Mouse (Mus musculus): ENCODE results near the gene Car7. TPM values are rescaled to one million over a fixed set of nuclear protein-coding genes. Genes with fewer than 3 reads are reported as not detected.
"Not testable (repeated sequence)": the region's sequence is repeated elsewhere in the genome, so short reads cannot be mapped to it uniquely, and the experiment has no call there.

Car7 gene
- polyA plus RNA-seq, 1 experiment from 2014 or later = 2.7 TPM

DNA sequence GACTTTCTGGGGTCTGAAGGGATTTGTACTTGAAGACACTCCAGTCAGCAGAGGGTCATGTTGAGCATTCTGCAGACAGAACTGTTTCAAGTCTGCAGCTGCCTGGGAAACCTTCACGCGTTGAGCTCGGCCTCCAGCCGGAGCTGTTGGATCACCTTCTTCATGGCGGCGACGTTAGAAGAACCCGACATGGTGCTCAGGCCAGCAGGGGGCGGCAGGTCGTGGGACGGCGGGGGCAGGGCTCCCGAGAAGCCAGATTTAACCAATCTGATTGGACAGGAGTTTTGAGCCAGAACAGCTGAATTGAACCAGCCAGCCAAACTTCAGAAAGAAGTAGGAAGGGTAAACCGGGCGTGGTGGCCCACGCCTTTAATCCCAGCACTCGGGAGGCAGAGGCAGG lies 43.1 kb downstream of the Car7 start:
- 85% methylated on average over 17 of the region's 17 CpGs for WGBS

DNA sequence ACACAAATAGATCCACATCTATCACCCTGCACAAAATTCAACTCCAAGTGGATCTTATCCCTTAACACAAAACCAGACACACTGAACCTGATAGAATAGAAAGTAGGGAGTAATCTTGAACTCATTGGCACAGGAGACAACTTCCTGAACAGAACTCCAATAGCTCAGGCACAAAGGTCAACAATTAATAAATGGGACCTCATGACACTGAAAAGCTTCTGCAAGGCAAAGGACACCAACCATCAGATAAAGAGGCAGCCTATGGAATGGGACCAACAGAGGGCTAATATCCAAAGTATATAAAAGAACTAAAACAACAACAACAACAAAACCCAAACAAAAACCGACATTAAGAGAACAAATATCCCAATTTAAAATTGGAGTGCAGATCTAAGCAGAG lies 50.0 kb downstream of the Car7 start:
- Histone ChIP-seq H3K4me2 (ENCODE audit: low read length) (no peak overlapping the region), H3K27ac (replicated peaks; ENCODE audit: low read depth, low read length) (no peak overlapping the region), H3K9ac (replicated peaks; ENCODE audit: low read length) (no peak overlapping the region), H3K4me3 (replicated peaks; ENCODE audit: low read depth, low read length) (no peak overlapping the region), H3K4me1 (ENCODE audit: control insufficient read depth, insufficient read depth, low read length) (no peaks in the 10 kb centered on the region), H3K36me3 (ENCODE audit: control insufficient read depth, insufficient read depth, low read length) (no peaks in the 10 kb centered on the region), H3K9me3 (ENCODE audit: control insufficient read depth, low read length) (peaks cover 7% of the 10 kb centered on the region; the same call in 1 of the 2 replicates), H3K27me3 (ENCODE audit: control insufficient read depth, insufficient read depth, low read length) (no peaks in the 10 kb centered on the region)
- ATAC-seq (ENCODE audit: low FRiP score, low TSS enrichment) (no peak), DNase-seq (no peak)
- WGBS = 54% methylated on average over 1 of the region's 1 CpGs

More for the DNA sequence above, 43.1 kb downstream of the Car7 start:
- not testable (repeated sequence) for DNase-seq; H3K27me3 ChIP-seq (ENCODE audit: control insufficient read depth, insufficient read depth, low read length); H3K9me3 ChIP-seq (ENCODE audit: control insufficient read depth, low read length); H3K4me3 ChIP-seq (replicated peaks; ENCODE audit: low read depth, low read length); H3K27ac ChIP-seq (replicated peaks; ENCODE audit: low read depth, low read length); H3K9ac ChIP-seq (replicated peaks; ENCODE audit: low read length); H3K4me2 ChIP-seq (ENCODE audit: low read length); H3K4me1 ChIP-seq (ENCODE audit: control insufficient read depth, insufficient read depth, low read length); H3K36me3 ChIP-seq (ENCODE audit: control insufficient read depth, insufficient read depth, low read length); ATAC-seq (ENCODE audit: low FRiP score, low TSS enrichment)

DNA sequence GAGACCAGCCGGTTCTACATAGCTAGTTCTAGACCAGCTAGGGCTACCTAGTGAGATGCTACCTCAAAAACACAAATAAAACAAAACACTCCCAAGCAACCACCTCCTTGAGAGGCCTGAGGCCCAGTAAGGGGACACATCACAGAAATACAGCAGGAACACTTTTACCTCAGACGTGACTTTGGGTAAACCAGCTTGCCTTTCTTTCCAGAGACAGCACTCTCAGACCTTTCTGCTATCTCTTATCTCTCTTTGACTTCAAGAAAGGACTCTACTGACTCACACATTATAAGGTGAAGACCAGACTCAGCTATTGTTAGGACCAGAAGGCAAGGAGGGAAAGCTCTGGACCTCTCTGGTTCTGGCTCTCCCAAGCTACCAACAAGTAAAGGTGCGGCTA lies 55.8 kb downstream of the Car7 start:
- Histone ChIP-seq H3K4me2 (ENCODE audit: low read length) (no peak overlapping the region), H3K27me3 (ENCODE audit: control insufficient read depth, insufficient read depth, low read length) (no peaks in the 10 kb centered on the region), H3K9me3 (ENCODE audit: control insufficient read depth, low read length) (no peaks in the 10 kb centered on the region), H3K9ac (replicated peaks; ENCODE audit: low read length) (no peak overlapping the region), H3K4me3 (replicated peaks; ENCODE audit: low read depth, low read length) (no peak overlapping the region), H3K27ac (replicated peaks; ENCODE audit: low read depth, low read length) (no peak overlapping the region), H3K36me3 (ENCODE audit: control insufficient read depth, insufficient read depth, low read length) (peaks cover 19% of the 10 kb centered on the region), H3K4me1 (ENCODE audit: control insufficient read depth, insufficient read depth, low read length) (0 out of 2 replicates have a peak, but pooled peaks cover 3% of the 10 kb centered on the region)
- DNase-seq = no peak
- WGBS = 89% methylated on average over 3 of the region's 3 CpGs
- ATAC-seq (ENCODE audit: low FRiP score, low TSS enrichment) = no peak

DNA sequence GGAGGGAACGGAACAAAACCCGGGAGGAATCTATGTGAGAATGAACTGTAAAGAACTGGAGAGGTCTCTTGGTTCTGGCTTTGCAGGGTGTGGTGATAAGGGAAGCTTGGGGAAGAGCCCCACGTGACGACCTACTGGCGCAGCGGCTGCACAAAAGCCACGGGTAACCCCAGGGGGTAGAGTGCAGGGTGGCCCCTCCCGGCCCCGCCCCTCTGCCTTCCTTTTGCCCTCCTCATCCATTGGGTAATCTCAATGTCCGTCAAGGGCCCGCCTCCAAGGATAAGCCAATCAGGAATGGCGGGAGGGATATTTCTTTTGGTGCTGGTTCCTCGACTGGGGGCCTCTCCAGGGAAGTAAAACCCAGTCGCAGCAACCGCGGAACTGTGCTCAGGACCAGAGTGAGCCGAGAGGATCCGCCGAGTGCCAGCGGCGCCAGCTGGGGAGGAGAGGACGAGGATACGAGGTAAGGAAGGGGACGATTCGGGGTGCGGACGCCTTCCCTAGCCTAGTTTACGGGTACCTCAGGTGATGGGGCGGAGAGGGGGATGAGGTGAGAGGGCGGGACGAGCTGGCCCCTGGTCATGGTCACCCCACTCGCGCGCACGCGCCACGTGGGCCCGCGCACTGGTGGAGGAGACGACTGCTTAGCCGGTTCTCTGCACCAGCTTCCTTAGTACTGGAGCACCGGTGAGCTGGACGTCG lies 56.8 kb downstream of the Car7 start, which contains the start of gene Pdp2:
Gene Pdp2, plus strand, starts transcription at position 319 of the 702 bp plus-strand sequence.
- under 1% methylated on average over 44 of the region's 44 CpGs for WGBS
- Histone ChIP-seq H3K27ac (replicated peaks; ENCODE audit: low read depth, low read length) (peak within 1 kb of the TSS; percentile 86), H3K27me3 (ENCODE audit: control insufficient read depth, insufficient read depth, low read length) (no peaks in the 10 kb centered on the region), H3K4me1 (ENCODE audit: control insufficient read depth, insufficient read depth, low read length) (0 out of 2 replicates have a peak, but pooled peaks cover 3% of the 10 kb centered on the region), H3K4me2 (ENCODE audit: low read length) (peak within 1 kb of the TSS; percentile 64), H3K9me3 (ENCODE audit: control insufficient read depth, low read length) (no peaks in the 10 kb centered on the region), H3K36me3 (ENCODE audit: control insufficient read depth, insufficient read depth, low read length) (peaks cover 27% of the 10 kb centered on the region), H3K4me3 (replicated peaks; ENCODE audit: low read depth, low read length) (peak within 1 kb of the TSS; percentile 71), H3K9ac (replicated peaks; ENCODE audit: low read length) (peak within 1 kb of the TSS; percentile 68)
- peak; percentile 97 for ATAC-seq (ENCODE audit: low FRiP score, low TSS enrichment)
- peak; percentile 95 for DNase-seq

DNA sequence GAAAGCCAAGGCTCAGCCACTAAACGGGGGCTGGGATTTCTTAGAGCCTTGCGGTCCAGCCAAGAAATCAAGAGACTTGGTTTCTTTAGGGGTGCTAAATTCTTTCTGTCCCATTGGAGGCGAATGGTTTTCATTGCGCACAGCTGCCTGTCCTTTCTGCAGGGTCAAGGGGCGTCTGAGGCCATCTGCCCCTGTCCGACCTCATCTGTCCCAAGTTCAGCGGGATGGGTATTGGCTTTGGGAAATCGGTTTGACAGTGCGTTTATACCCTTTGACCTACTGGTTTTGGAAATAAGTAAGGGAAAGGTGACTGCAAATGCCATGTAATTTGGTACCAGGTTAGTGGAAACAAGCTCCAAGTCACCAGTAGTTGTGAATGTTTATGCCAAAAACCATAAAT lies 57.4 kb downstream of the Car7 start:
- no peaks in the 10 kb centered on the region for H3K9me3 ChIP-seq (ENCODE audit: control insufficient read depth, low read length)
- DNase-seq = no peak
- H3K4me3 ChIP-seq (replicated peaks; ENCODE audit: low read depth, low read length) = peak overlapping the region; percentile 71
- peak overlapping the region; percentile 64 for H3K4me2 ChIP-seq (ENCODE audit: low read length)
- H3K27ac ChIP-seq (replicated peaks; ENCODE audit: low read depth, low read length) = peak overlapping the region; percentile 86
- 0 out of 2 replicates have a peak, but pooled peaks cover 3% of the 10 kb centered on the region for H3K4me1 ChIP-seq (ENCODE audit: control insufficient read depth, insufficient read depth, low read length)
- peak overlapping the region; percentile 68 for H3K9ac ChIP-seq (replicated peaks; ENCODE audit: low read length)
- WGBS = 2% methylated on average over 9 of the region's 9 CpGs
- ATAC-seq (ENCODE audit: low FRiP score, low TSS enrichment) = no peak
- H3K36me3 ChIP-seq (ENCODE audit: control insufficient read depth, insufficient read depth, low read length) = peaks cover 31% of the 10 kb centered on the region
- H3K27me3 ChIP-seq (ENCODE audit: control insufficient read depth, insufficient read depth, low read length) = no peaks in the 10 kb centered on the region

DNA sequence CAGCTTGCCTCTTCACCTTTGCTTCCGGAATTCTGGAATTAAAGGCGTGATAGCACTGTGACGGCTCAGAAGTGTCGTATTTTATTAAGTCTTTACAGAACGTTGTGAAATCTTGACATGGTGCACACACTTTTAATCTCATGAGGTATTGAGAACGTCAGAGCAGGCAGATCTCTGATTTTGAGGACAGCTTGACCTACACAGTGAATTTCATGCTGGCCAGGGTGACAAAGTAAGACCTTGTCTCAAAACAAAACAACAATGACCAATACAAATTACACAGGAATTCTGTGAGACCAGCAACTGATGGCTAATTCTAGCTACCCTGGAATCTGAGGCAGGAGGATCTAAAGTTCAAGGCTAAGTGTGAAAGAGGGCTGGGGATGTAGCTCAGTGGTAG lies 58.1 kb downstream of the Car7 start:
- Histone ChIP-seq H3K27ac (replicated peaks; ENCODE audit: low read depth, low read length) (no peak overlapping the region), H3K9me3 (ENCODE audit: control insufficient read depth, low read length) (no peaks in the 10 kb centered on the region), H3K4me2 (ENCODE audit: low read length) (peak overlapping the region; percentile 64; the same call in 1 of the 2 replicates), H3K4me1 (ENCODE audit: control insufficient read depth, insufficient read depth, low read length) (0 out of 2 replicates have a peak, but pooled peaks cover 3% of the 10 kb centered on the region), H3K27me3 (ENCODE audit: control insufficient read depth, insufficient read depth, low read length) (no peaks in the 10 kb centered on the region), H3K9ac (replicated peaks; ENCODE audit: low read length) (no peak overlapping the region), H3K4me3 (replicated peaks; ENCODE audit: low read depth, low read length) (no peak overlapping the region; the same call in 1 of the 2 replicates), H3K36me3 (ENCODE audit: control insufficient read depth, insufficient read depth, low read length) (peaks cover 31% of the 10 kb centered on the region)
- no peak for DNase-seq
- 53% methylated on average over 6 of the region's 6 CpGs for WGBS
- ATAC-seq (ENCODE audit: low FRiP score, low TSS enrichment) = no peak

DNA sequence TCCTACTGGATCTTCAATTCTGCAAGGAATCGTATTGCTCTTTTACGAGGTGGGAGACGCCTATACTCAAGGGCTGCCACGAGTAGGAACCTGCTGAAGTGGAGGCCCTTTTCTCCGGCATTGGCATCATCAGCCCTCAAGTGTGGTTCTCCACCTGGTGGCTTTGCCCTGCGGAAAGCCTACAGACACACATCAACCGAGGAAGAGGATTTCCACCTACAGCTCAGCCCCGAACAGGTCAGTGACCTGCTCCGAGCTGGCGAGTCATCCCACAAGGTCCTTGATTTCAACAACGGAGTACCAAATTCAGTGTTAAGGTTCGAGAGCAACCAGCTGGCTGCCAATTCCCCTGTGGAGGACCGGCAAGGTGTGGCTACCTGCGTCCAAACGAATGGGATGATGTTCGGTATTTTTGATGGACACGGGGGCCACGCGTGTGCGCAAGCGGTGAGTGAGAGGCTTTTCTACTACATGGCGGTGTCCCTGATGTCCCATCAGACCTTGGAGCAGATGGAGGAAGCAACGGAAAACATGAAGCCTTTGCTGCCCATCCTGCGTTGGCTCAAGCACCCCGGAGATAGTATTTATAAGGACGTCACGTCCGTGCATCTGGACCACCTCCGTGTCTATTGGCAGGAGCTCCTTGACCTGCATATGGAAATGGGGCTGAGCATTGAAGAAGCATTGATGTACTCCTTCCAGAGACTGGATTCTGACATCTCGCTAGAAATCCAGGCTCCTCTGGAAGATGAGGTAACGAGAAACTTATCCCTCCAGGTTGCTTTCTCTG lies 59.2 kb downstream of the Car7 start:
- Histone ChIP-seq H3K4me1 (ENCODE audit: control insufficient read depth, insufficient read depth, low read length) (0 out of 2 replicates have a peak, but pooled peaks cover 3% of the 10 kb centered on the region), H3K9ac (replicated peaks; ENCODE audit: low read length) (no peak overlapping the region), H3K27ac (replicated peaks; ENCODE audit: low read depth, low read length) (no peak overlapping the region), H3K9me3 (ENCODE audit: control insufficient read depth, low read length) (no peaks in the 10 kb centered on the region), H3K4me2 (ENCODE audit: low read length) (no peak overlapping the region), H3K27me3 (ENCODE audit: control insufficient read depth, insufficient read depth, low read length) (no peaks in the 10 kb centered on the region), H3K4me3 (replicated peaks; ENCODE audit: low read depth, low read length) (no peak overlapping the region), H3K36me3 (ENCODE audit: control insufficient read depth, insufficient read depth, low read length) (peaks cover 31% of the 10 kb centered on the region)
- DNase-seq = no peak
- ATAC-seq (ENCODE audit: low FRiP score, low TSS enrichment) = no peak
- 96% methylated on average over 31 of the region's 31 CpGs for WGBS

DNA sequence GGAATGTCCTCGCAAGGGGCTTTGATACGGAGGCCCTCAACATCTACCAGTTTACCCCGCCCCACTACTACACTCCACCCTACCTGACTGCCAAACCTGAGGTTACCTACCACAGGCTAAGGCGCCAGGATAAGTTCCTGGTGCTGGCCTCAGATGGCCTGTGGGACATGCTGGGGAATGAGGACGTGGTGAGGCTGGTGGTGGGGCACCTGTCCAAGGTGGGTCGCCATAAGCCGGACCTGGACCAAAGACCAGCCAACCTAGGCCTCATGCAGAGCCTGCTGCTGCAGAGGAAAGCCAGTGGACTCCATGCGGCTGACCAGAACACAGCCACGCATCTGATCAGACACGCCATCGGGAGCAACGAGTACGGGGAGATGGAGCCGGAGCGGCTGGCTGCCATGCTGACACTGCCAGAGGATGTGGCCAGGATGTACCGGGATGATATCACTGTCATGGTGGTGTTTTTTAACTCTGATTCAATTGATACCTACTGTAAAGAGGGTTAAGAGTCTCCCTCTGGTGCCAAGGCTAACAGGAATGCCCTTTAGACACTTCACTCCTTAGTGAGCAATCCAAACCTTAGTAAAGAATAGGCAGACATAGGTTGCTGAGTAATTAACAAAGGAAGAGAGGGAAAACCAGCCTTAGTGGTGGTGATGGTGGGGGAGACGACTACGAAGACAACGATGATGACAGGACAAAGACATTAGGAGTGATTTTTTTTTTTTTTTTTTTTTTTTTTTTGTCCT lies 60.3 kb downstream of the Car7 start:
- Histone ChIP-seq H3K4me3 (replicated peaks; ENCODE audit: low read depth, low read length) (no peak overlapping the region), H3K27ac (replicated peaks; ENCODE audit: low read depth, low read length) (no peak overlapping the region), H3K4me1 (ENCODE audit: control insufficient read depth, insufficient read depth, low read length) (0 out of 2 replicates have a peak, but pooled peaks cover 3% of the 10 kb centered on the region), H3K27me3 (ENCODE audit: control insufficient read depth, insufficient read depth, low read length) (no peaks in the 10 kb centered on the region), H3K9me3 (ENCODE audit: control insufficient read depth, low read length) (no peaks in the 10 kb centered on the region), H3K4me2 (ENCODE audit: low read length) (no peak overlapping the region), H3K9ac (replicated peaks; ENCODE audit: low read length) (no peak overlapping the region; the same call in 1 of the 2 replicates), H3K36me3 (ENCODE audit: control insufficient read depth, insufficient read depth, low read length) (peaks cover 31% of the 10 kb centered on the region)
- no peak for DNase-seq
- no peak for ATAC-seq (ENCODE audit: low FRiP score, low TSS enrichment)
- 96% methylated on average over 19 of the region's 19 CpGs for WGBS

Measured in midbrain, embryonic 14.5 days (tissue).